Mouse (Mus musculus): ENCODE data around the gene Gch1. TPM values are rescaled to one million over a fixed set of nuclear protein-coding genes. Genes with fewer than 3 reads are reported as not detected.

Gch1 gene
- total and polyA plus RNA-seq, 2 experiments, result 133 to 200 TPM

DNA sequence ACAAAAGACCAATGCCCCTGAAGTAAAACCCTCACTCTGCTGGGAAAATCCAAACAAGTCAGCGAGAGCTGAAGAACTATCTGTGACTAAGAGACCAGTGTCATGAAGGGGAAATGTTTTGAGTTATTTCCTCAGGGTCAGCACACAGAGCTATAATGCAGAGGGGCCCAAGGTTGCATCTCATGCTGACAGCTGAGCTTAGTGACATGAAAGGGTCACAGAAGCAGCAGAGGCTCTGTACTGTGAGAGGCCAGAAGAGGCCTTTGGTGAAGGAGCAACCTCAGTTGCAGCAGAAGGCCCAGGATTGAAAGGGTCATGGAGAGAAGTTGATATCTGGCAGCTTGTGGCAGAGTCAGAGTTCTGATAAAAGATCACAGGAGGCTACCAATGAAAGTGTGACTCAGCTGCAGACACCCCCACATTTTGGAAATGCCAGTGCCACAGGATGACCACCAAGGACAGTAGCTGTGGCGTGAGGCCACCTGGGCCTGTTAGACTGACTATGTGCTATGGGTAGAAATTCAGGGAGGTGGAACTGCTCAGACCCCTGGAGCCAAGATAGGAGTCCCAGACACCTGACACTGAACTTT lies 29.1 kb downstream of the Gch1 start:
- H3K4me3 ChIP-seq (ENCODE audit: insufficient read depth, low read depth, low read length), result no peak overlapping the region
- H3K4me1 ChIP-seq (ENCODE audit: control insufficient read depth, insufficient read depth, low read length), result no peaks in the 10 kb centered on the region
- peaks cover 74% of the 10 kb centered on the region for H3K36me3 ChIP-seq (ENCODE audit: control insufficient read depth, insufficient read depth, low read length)
- TF ChIP-seq POLR2A (IDR thresholded peaks at IDR 0.05; ENCODE audit: extremely low read depth, insufficient read depth, low read length), result no peak
- TF ChIP-seq CTCF (IDR thresholded peaks at IDR 0.05; ENCODE audit: low read depth, low read length), result no peak
- H3K79me2 ChIP-seq (ENCODE audit: control insufficient read depth, insufficient read depth, low read length), result no peaks in the 10 kb centered on the region
- 93% methylated on average over 2 of the region's 2 CpGs for WGBS
- H3K9ac ChIP-seq (ENCODE audit: low read depth, low read length), result no peak overlapping the region
- DNase-seq (ENCODE audit: extremely low read depth, low read depth, low spot score), result no peak
- no peak overlapping the region for H3K27ac ChIP-seq (replicated peaks; ENCODE audit: insufficient read depth, low read depth, low read length)
- H3K27me3 ChIP-seq (ENCODE audit: control insufficient read depth, insufficient read depth, low read length), result no peaks in the 10 kb centered on the region

DNA sequence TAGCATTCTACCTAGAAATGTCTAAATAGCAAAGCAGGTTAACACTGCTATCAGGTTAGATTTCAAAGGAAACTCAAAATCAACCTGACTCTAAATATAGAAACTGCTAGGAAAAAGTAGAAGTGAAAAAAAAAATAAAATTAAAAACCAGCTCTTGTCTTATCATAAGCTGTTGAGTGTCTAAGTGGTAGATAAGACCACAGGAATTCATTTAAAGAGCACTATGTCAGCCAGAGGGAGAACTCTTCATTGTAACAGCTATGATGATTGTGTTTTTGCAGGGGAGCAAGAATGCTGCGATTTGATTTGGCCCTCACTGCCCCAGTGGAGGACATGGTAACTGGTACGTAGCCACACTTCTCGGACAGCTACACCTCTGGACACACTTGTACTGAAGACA lies 34.9 kb downstream of the Gch1 start:
- TF ChIP-seq POLR2A (IDR thresholded peaks at IDR 0.05; ENCODE audit: extremely low read depth, insufficient read depth, low read length) (no peak), CTCF (IDR thresholded peaks at IDR 0.05; ENCODE audit: low read depth, low read length) (no peak)
- H3K9ac ChIP-seq (ENCODE audit: low read depth, low read length), result no peak overlapping the region
- DNase-seq (ENCODE audit: extremely low read depth, low read depth, low spot score), result no peak
- no peaks in the 10 kb centered on the region for H3K79me2 ChIP-seq (ENCODE audit: control insufficient read depth, insufficient read depth, low read length)
- H3K36me3 ChIP-seq (ENCODE audit: control insufficient read depth, insufficient read depth, low read length), result peaks cover 40% of the 10 kb centered on the region
- no peak overlapping the region for H3K27ac ChIP-seq (replicated peaks; ENCODE audit: insufficient read depth, low read depth, low read length)
- no peak overlapping the region for H3K4me3 ChIP-seq (ENCODE audit: insufficient read depth, low read depth, low read length)
- WGBS, result 91% methylated on average over 3 of the region's 3 CpGs
- H3K4me1 ChIP-seq (ENCODE audit: control insufficient read depth, insufficient read depth, low read length), result no peaks in the 10 kb centered on the region
- no peaks in the 10 kb centered on the region for H3K27me3 ChIP-seq (ENCODE audit: control insufficient read depth, insufficient read depth, low read length)

DNA sequence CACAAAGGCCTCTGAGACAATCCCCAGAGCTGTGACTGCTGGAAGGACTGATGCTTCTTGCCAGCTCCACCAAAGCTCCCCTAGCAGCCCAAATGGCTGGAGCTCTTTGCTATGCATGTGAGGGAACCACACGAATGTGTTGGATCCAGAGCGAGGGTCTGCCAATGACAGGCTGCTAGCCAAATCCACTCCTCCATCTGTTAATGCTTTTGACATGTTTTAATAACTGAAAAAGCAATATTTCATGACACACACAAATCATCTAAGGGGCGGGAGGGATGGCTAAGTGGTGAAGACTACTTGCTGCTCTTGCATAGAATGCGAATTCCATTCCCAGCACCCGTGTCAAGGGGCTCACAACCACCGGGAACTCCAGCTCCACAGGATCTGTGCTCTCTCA lies 37.9 kb downstream of the Gch1 start:
- peaks cover 20% of the 10 kb centered on the region for H3K36me3 ChIP-seq (ENCODE audit: control insufficient read depth, insufficient read depth, low read length)
- no peak overlapping the region for H3K9ac ChIP-seq (ENCODE audit: low read depth, low read length)
- no peaks in the 10 kb centered on the region for H3K27me3 ChIP-seq (ENCODE audit: control insufficient read depth, insufficient read depth, low read length)
- DNase-seq (ENCODE audit: extremely low read depth, low read depth, low spot score), result no peak
- TF ChIP-seq CTCF (IDR thresholded peaks at IDR 0.05; ENCODE audit: low read depth, low read length) (no peak), POLR2A (IDR thresholded peaks at IDR 0.05; ENCODE audit: extremely low read depth, insufficient read depth, low read length) (no peak)
- H3K4me3 ChIP-seq (ENCODE audit: insufficient read depth, low read depth, low read length), result no peak overlapping the region
- H3K4me1 ChIP-seq (ENCODE audit: control insufficient read depth, insufficient read depth, low read length), result no peaks in the 10 kb centered on the region
- no peaks in the 10 kb centered on the region for H3K79me2 ChIP-seq (ENCODE audit: control insufficient read depth, insufficient read depth, low read length)
- 94% methylated on average over 6 of the region's 6 CpGs for WGBS
- no peak overlapping the region for H3K27ac ChIP-seq (replicated peaks; ENCODE audit: insufficient read depth, low read depth, low read length)

DNA sequence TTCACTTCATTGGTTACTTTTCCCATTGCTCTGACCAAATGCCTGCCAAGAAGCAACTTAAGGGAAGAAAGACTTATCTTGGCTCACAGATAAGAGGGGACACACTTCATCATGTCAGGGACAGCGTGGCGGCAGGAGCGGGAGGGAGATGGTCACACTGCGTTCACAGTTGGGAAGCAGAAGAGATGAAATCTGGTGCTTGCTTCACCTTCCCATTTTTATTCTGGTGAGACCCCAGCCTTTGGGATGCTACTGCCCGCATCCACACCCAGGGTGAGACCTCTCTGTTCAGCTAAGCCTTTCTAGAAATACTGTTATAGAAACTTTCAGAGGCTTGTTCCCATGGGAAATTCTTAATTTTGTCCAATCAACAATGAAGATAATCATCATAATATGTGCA lies 44.9 kb downstream of the Gch1 start:
- WGBS, result 92% methylated on average over 5 of the region's 5 CpGs

DNA sequence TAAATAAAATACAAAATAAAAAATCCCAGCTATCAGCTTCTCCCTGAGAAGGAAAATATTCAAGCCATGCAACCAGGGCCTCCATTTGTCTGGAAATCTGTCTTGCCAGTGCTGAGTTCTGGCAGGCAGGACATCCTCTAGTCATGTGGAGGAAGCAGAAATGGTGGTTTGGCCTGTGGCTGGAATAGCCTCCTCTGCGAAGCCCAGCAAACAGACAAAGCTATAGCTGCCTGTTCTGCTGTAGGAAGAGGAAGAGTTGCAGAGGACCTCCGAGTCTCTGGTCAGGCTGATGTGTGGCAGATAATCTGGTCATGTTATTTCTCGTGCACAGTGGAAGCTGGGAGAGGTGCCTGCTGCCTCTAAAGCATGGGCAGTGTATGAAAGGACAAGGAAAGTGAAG lies 50.4 kb downstream of the Gch1 start:
- no peak overlapping the region for H3K9ac ChIP-seq (ENCODE audit: low read depth, low read length)
- no peak for DNase-seq (ENCODE audit: extremely low read depth, low read depth, low spot score)
- no peak overlapping the region for H3K27ac ChIP-seq (replicated peaks; ENCODE audit: insufficient read depth, low read depth, low read length)
- H3K4me3 ChIP-seq (ENCODE audit: insufficient read depth, low read depth, low read length), result no peak overlapping the region
- H3K79me2 ChIP-seq (ENCODE audit: control insufficient read depth, insufficient read depth, low read length), result no peaks in the 10 kb centered on the region
- H3K4me1 ChIP-seq (ENCODE audit: control insufficient read depth, insufficient read depth, low read length), result no peaks in the 10 kb centered on the region
- no peak for TF ChIP-seq POLR2A (IDR thresholded peaks at IDR 0.05; ENCODE audit: extremely low read depth, insufficient read depth, low read length)
- no peak for TF ChIP-seq CTCF (IDR thresholded peaks at IDR 0.05; ENCODE audit: low read depth, low read length)
- H3K36me3 ChIP-seq (ENCODE audit: control insufficient read depth, insufficient read depth, low read length), result no peaks in the 10 kb centered on the region
- no peaks in the 10 kb centered on the region for H3K27me3 ChIP-seq (ENCODE audit: control insufficient read depth, insufficient read depth, low read length)
- WGBS, result 74% methylated on average over 3 of the region's 3 CpGs

More for the DNA sequence above, 44.9 kb downstream of the Gch1 start:
- TF ChIP-seq CTCF (IDR thresholded peaks at IDR 0.05; ENCODE audit: low read depth, low read length) (no peak), POLR2A (IDR thresholded peaks at IDR 0.05; ENCODE audit: extremely low read depth, insufficient read depth, low read length) (no peak)
- no peak overlapping the region for H3K4me3 ChIP-seq (ENCODE audit: insufficient read depth, low read depth, low read length)
- no peak overlapping the region for H3K9ac ChIP-seq (ENCODE audit: low read depth, low read length)
- no peaks in the 10 kb centered on the region for H3K27me3 ChIP-seq (ENCODE audit: control insufficient read depth, insufficient read depth, low read length)
- DNase-seq (ENCODE audit: extremely low read depth, low read depth, low spot score), result no peak
- no peaks in the 10 kb centered on the region for H3K4me1 ChIP-seq (ENCODE audit: control insufficient read depth, insufficient read depth, low read length)
- no peaks in the 10 kb centered on the region for H3K36me3 ChIP-seq (ENCODE audit: control insufficient read depth, insufficient read depth, low read length)
- H3K79me2 ChIP-seq (ENCODE audit: control insufficient read depth, insufficient read depth, low read length), result no peaks in the 10 kb centered on the region
- no peak overlapping the region for H3K27ac ChIP-seq (replicated peaks; ENCODE audit: insufficient read depth, low read depth, low read length)

DNA sequence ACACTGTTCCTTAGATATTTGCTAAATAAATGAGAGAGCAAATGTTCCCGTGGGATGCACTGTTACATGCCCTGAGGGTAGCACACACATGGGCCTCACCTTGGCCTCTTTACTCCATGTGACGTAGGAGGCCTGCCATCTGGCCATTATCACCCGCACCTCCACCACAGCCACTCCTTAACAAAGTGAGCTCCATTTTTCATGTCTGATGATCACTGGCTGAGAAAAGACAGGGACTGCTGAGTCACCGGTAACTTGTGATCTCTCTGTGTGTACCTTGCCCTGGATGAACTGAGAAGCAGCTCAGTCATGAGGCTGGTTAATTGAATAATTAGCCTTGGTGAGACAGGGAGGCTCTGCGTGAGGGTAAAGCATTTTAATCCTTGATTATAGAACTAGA lies 52.6 kb downstream of the Gch1 start:
- DNase-seq (ENCODE audit: extremely low read depth, low read depth, low spot score), result no peak

More for the DNA sequence above, 52.6 kb downstream of the Gch1 start:
- Histone ChIP-seq H3K9ac (ENCODE audit: low read depth, low read length) (no peak overlapping the region), H3K27ac (replicated peaks; ENCODE audit: insufficient read depth, low read depth, low read length) (no peak overlapping the region), H3K4me1 (ENCODE audit: control insufficient read depth, insufficient read depth, low read length) (no peaks in the 10 kb centered on the region), H3K36me3 (ENCODE audit: control insufficient read depth, insufficient read depth, low read length) (no peaks in the 10 kb centered on the region), H3K27me3 (ENCODE audit: control insufficient read depth, insufficient read depth, low read length) (no peaks in the 10 kb centered on the region), H3K4me3 (ENCODE audit: insufficient read depth, low read depth, low read length) (no peak overlapping the region), H3K79me2 (ENCODE audit: control insufficient read depth, insufficient read depth, low read length) (no peaks in the 10 kb centered on the region)
- no peak for TF ChIP-seq POLR2A (IDR thresholded peaks at IDR 0.05; ENCODE audit: extremely low read depth, insufficient read depth, low read length)
- TF ChIP-seq CTCF (IDR thresholded peaks at IDR 0.05; ENCODE audit: low read depth, low read length), result no peak
- WGBS, result 80% methylated on average over 5 of the region's 5 CpGs

Measured in liver, adult 2 months (tissue).